Mouse (Mus musculus): ENCODE data around the gene Il1r2.
A peak's percentile ranks its signal among the peaks of the same experiment; 100 is the strongest.

The Il1r2 gene

DNA sequence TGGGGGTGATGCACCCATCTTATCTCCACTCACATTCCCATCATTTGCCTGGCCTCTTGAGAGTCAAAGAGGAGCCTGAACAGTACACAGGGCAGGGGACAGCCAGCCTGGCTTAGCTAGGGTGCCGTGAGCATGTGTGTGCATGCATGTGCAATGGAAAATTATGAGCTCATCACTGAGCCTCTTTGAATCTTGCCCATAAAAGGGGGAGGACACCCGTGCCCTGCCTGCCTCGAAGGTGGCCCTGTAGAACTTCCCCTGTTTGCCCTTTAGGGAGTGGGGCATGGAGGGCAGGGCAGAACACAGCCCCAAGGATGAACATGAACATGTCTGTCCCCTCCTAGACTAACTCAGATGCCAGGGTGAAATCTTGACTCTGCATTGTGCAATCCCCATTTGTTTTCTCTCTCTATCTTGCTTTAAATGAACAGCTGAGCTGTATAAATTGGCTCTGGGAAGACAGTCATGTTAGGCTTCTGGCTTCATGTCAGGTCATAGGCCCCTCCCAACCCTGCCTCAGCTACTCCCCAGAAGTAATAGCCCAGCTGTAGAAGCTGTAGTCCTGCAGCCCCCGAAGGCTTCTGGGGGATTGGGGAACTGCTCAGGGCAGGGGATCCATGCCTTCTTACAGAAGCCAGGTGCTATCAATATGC lies 14.6 kb upstream of the Il1r2 start:
- DNase-seq (ENCODE audit: low spot score in 2 of 2), result no peak

DNA sequence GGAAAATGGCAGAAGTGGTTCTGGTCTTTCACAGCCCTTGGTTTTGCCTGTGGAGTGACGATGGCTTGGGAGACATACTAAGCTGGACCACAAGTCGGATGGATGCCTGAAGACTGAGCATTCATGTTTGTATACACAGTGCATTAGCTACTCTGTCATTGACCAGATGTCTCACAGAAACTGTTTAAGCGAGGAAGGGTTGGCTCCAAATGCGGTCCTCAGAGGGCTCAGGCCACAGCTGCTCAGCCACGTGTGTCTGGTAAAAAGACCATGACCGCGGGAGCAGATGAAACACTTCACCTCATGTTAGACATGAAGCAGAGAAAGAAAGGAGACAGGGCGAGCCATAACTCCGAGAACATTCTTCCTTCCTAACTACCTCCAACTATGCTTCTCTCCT lies 12.5 kb upstream of the Il1r2 start:
- DNase-seq (ENCODE audit: low spot score in 2 of 2), result no peak

DNA sequence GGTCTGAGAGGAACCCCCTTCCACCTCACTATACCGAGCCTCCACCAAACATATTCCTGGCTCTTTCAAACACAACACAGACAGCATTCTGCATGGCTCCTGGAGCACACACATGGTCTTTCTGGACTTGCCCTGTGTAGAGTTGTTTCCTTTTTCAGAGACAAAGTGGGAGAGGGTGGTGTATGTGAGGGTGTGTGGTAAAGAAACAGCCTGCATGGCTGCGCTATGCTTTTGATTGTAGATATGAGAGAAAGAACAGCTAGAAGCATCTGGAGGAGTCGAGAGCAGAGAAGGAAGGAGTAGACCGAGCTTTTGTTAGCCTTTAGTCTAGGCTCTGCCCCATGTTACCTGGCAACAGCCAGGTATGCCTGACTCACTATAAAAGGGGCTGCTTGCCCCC lies 10.5 kb upstream of the Il1r2 start:
- no peak for DNase-seq (ENCODE audit: low spot score in 2 of 2)

DNA sequence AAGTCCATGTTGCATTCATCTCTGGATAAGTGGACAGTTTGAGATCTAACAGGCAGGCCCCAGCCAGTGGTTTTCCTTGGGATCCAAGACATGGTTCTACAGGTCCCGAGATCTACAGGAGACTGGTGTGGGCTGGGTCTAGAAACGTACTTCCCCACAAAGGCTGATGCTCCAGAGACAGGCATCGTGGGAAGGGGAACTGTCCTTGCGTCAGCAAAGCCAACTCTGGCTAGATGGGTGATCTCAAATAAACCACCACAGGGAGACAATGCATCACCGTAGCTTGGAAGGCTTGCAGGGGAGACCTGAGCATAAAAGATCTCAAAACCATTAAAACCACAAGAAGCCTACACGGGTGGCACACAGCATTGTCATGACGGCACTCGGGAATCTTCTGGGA lies 9.4 kb upstream of the Il1r2 start:
- no peak for DNase-seq (ENCODE audit: low spot score in 2 of 2)

DNA sequence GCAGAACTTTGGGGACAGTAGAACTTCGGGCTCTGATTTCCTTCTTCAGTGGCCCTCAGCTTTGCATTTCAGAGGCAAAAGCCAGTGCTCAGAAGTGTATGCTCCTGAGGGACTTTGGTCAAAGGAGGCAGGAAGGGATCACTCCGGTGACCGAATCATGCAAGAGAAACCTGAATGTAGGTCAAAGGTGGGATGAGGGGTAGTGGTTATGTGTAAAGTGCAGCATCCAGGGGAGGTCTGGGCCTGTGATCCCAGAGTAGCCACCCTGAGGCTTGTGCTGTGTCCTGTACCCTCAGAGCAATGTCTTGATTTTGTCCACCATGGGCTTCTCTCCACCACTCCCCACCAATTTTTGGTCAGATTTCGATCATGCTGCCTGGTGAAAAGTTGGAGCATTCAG lies 1.3 kb upstream of the Il1r2 start:
- DNase-seq (ENCODE audit: low spot score in 2 of 2), result no peak

DNA sequence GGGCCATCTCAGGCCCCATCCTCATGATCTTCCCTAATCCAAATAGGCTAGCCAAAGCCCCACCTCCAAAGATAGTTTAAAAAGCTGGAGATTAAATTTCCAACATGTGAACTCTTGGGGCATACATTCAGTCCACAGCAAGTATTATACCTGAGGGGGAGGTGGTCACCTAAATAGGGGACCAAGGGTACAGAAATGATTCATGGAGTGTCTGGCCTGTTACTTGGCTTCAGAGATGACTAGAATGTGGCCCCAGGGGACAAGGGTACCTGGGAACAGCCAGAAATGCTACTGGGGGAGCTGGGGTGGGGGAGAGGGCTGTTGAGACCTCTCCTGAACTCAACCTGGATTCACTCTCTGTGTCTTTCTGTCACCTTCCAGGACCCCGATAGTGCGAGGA lies 3.4 kb downstream of the Il1r2 start:
- DNase-seq (ENCODE audit: low spot score in 2 of 2), result no peak

DNA sequence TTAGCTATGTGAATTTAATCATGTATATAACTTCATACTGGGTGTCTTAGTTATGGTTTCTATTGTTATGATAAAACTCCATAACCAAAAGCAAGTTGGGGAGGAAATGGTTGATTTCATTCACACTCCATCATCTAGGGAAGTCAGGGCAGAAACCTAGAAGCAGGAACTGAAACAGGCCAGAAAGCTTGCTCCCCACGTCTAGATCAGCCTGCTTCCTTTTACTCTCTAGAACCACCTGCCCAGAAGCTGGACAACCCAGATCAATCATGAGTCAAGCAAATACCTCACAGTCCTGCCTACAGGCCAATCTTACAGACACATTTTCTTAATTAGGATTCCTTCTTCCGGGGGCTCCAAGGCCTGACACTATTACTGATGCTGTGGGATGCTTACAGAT lies 7.2 kb downstream of the Il1r2 start:
- DNase-seq (ENCODE audit: low spot score in 2 of 2), result no peak

DNA sequence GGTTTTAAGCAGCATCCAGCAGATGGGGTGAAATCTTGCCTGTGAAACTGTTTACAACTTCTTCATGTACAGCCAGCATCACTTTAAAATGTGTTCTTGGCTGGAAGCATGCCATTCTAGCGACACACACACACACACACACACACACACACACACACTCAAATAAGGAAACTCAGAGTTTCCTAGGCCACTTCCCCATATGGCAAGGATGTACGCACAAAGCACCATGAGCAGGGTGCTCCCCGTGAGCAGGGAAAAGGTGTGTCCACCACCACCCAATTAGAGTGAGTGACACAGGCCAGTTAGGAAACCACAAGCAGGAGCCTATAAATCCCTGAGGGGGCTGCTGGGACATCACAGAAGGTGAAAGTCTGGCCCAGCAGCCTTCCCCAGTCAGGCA lies 10.5 kb downstream of the Il1r2 start:
- DNase-seq (ENCODE audit: low spot score in 2 of 2), result peak; percentile 11 to 12

DNA sequence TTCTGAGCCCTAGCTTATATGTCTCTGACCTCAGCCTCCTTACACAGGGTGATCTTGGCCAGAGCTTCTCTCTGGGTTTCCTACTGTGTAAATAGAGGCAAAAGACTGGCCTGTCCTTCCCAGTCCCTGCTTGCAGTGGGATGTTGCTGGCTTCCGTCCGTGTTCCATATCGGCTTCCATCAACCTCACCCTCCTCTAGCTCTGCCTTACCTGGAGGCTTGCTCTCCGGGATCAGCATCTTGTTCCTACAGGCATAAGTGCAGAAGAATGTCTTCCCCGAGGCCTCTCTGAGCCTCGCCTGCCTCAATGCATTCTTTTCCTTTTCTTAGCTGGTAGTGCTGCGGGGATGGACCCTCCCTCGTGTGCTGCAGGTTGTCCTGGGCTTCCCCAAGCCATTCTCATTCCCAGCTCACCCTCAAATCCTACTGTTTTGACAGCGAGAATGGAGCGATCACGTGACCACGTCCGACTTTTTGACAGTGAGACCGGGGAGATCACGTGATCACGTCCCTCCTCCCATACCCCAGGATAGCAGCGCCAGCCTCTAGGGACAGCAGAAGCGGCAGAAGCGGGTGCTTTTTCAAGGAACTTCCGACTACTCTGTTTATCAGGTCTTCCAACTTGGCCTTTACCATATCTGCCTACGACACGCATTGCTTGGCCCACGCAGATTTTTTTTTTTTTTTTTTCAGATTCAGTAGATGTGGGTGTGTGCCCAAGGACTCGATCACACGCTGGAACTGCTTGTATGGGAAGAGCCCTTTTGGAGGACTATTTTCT lies 11.7 kb downstream of the Il1r2 start:
- DNase-seq (ENCODE audit: low spot score in 2 of 2), result peak; percentile 44 to 64

DNA sequence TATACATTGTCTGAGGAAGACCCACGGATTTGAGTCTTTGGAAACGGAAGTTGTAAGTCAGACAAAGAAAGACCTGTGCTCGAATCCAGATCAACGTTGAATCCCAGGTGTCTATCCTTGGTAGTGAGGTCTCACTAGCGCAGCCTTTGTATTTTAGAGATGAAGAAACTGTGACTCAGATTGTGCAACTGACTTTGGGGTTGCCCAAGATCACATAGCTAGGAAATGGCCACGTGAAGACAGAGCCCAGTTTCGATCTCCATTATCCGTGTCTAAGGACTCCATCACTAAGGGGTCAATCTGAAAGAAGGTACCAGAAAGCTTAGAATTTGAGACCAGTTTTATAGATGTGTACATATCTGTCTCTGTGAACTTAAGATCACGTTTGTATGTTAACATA lies 17.3 kb downstream of the Il1r2 start:
- no peak for DNase-seq (ENCODE audit: low spot score in 2 of 2)

DNA sequence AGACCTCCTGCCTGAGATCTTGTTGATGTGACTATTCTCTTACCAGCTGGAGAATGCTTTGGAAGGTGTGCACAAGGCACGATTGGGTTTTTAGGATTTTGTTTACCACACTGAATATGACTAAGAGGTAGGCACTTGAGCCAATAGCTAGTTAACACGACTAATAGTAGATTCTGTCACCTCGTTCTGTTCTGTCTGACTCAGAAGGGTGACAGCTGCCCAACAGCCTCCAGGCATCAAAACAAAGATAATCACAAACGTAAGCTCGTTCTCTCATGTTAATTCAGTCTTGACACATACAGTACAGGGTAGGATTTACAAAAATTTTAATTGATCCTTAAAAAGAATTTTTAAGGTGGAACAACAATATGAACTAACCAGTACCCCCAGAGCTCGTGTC lies 18.7 kb downstream of the Il1r2 start:
- no peak for DNase-seq (ENCODE audit: low spot score in 2 of 2)

DNA sequence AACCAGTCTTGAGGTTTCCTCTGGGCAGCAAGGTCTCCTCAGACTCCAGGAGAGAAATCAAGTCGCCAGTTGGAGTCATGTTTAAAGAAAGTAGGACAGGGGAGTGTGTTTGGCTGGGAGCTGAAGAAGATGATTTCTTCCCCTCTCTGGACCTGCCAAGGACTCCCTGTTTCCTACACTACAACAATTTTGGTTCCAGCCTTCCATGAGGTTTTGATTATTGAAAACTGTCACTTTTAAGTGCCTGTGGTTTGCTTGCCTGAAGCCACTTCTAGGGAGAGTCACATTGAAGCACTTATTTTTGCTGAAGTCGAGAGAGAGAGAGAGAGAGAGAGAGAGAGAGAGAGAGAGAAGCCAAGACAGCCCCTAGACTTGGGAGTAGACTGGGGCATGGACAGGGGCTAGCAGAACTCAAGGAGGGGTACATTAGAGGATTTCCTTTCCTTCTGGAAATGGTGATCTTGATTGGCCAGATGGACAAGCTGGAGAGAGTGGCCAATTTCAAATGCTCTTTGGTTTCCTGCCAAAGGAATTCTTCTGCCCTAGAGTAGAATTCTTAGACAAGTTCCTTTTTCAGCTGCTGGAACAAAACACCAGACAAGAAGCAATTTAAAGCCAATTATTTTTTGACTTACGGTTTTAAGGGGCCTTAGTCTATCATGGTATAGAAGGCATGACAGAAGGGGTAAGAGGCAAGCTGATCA lies 20.9 kb downstream of the Il1r2 start:
- no peak for DNase-seq (ENCODE audit: low spot score in 2 of 2)

DNA sequence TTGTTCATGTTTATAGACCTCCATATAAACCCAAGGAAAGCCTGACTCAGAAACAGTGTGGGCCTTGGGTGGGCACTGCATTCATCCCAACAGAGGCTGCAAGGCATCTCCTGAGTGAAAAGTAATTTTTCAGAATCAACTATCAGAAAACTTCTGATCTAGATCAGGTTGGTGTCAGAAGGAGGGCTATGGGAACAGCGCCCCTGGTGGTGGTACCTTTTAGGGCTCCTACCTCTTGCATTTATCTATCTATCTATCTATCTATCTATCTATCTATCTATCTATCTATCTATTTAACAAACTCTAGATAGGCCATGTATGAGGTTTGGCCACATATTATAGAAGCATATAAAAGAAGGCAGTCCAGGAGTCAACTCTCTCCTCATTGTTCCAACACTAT lies 21.7 kb downstream of the Il1r2 start:
- DNase-seq (ENCODE audit: low spot score in 2 of 2), result no peak

DNA sequence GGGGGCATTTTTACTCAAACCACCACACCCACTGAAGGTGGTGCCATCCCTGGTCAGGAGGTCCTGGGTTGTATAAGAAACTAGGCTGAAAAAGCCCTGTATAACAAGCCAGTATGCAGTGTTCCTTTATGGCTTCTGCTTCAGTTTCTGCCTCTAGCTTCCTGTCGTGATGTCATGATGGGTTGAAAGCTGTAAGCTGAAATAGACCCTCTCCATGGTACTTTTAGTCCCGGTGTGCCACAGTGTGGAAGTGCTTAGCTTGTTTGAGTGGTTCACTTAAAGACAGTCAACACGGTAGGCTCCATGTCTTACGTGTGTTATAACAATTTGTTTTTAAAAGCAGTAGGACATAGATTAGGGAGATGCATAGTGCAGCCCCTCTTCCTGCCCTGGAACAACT lies 32.4 kb downstream of the Il1r2 start:
- no peak for DNase-seq (ENCODE audit: low spot score in 2 of 2)

DNA sequence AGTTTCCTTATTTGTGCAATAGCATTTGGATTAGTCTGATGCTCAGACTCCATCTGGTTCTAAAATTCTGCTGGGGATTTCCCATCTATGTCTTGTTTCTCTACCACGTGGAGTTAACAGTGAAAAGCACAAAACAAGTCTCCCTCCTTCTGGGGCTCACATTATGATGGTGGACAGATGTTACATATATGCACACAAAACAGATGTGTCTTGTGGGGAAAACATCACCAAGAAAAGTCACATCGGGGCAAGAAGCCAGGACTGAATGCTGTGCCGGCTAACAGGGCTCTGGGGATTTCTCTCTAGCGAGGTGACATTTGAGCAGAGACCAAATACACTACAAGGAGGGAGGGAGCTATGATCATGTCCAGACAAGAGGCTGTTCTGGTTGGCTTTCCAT lies 32.8 kb downstream of the Il1r2 start:
- DNase-seq (ENCODE audit: low spot score in 2 of 2), result no peak

DNA sequence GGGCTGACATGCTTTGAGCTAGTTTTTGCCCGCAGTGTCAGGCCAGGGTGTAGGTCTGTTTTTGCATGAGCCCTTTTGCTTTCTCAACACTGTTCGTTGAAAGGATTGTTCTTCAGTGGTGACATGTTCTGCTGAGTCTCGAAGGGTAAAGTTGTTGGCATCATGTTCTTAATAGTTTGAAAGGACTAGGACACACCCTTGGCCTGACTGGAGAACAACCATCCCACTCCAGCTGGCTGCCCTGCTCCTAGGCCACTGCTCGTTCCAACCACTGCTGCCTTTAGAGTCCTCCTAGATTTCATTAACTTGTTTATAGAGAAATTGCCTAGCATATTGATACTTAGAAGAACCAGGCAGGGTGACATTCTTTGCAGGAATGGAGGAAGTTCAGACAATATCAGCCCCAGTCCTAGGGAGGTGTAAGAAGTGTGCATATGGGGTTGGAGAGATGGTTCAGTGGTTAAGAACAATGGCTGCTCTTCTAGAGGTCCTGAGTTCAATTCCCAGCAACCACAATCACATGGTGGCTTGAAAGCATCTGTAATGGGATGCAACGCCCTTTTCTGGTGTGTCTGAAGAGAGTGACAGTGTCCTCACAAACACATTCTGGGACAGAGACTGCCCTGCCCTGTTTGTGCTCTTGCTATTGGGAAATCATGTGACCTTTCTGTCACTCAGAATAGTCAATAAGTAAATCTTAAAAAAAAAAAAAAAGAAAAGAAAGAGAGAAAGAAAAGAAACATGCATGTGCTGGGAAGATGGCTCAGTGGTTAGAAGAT lies 34.3 kb downstream of the Il1r2 start:
- DNase-seq (ENCODE audit: low spot score in 2 of 2), result no peak

DNA sequence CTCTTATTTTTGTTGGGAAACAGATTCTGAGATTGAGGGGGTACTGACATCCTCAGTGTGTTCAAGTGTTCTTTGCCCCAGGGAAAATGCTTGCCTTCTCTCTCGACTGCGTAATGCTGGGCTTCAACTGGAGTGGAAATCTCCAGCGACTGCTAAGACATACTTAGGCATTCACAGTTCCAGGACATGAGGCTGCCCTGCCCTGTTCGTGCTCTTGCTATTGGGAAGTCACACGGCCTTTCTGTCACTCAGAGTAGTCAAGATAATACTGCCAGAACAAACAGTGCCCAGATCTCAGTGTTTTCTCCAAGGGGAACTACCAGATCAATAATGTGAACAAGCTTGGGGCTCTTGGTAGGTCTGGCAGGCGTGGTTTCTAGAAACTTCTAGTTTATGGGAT lies 35.9 kb downstream of the Il1r2 start:
- DNase-seq (ENCODE audit: low spot score in 2 of 2), result no peak

DNA sequence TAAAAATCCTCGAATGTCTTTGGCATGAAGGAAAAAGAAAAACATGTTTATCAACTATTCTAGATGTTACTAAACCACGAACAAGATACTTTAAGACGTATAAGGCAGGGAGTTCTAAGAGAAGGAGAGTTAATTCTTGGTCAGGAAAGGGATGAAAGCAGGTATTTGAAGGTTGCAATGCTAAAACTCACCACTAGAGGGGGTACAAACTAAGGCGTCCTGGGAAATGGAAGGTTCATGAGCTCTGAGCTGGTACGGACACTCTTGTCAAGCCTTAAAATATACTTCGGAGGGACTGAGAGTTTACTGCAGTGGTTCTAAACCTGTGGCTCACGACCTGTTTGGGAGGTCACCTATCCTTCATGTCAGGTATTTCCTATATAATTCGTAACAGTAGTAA lies 41.4 kb downstream of the Il1r2 start:
- no peak for DNase-seq (ENCODE audit: low spot score in 2 of 2)

DNA sequence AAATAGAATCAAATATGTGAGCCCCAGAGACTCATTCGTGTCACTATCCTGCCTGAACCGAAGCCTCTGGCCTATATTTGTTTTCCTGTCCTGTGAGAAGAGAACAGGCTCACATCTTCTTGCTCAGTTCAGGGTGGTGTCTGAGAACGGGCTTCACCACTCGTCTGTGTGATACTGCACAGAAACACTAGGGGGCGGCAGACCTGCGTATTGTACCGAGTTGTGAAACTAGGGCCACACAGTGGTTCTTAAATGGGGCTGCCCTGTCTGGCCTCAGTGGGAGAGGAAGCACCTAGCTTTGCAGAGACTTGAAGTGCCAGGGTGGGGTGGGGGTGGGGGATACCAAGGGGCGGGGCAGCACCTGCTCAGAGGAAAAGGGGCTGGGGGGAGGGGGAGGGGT lies 42.5 kb downstream of the Il1r2 start:
- DNase-seq (ENCODE audit: low spot score in 2 of 2), result peak; percentile 44 to 77

DNA sequence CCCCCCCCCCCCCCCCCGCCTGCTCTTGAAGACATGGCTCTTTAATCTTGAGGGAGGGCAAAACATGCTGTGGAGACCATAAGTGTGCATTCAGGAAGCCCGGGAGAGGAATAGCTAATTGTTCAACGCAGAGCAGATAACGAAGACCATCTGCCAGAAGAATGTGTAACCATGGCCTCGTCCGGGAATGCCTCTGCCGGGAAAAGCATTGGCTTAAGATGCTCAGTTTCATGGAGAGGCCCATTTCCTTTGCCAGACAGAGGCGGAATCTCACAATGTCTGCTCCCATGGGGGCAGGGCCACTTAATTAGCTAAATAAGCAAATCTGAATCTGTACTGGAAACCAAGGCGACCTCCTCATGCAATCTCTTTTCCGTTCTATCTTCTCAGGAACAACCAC lies 43.7 kb downstream of the Il1r2 start:
- DNase-seq (ENCODE audit: low spot score in 2 of 2), result no peak

DNA sequence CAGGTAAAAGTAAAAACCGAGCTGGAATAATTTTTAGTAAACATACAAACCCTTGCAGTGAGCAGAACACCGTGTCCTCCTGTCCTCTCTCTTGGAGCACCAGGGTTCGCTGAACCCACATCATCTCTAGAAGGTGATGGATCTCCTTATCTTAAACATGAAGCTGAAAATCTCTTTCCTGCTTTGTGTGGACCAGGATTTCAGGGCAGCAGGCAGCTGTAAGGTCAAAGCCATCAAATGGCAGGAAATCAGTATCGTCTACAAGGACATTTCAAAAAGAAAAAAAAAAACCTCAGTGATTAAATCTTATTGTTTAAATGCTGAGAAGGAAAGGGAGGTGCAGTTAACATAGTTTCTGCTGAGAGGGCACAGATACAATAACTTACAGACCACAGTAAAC lies 50.4 kb downstream of the Il1r2 start:
- DNase-seq (ENCODE audit: low spot score in 2 of 2), result no peak

DNA sequence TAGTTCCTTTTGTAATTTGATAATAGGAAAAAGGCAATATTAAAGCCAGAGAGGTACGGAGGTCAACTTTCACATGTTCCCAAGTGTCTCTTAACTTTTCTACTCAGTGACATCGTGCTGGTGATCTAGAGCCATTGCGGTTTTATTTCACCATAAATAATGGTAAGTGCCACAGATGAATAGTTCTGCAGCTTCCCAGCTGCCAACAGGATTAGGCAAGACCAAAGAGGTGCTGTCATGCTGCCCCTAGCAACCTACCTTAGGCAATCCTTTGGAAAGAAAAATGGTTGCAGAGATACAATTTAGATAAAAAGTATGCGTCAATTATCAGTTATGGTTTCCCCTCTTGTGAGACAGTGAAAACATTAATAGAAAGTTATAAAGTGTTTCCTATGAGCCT lies 54.6 kb downstream of the Il1r2 start:
- no peak for DNase-seq (ENCODE audit: low spot score in 2 of 2)
